Mouse (Mus musculus) lung, embryonic 14.5 days (tissue): Measurements from ENCODE around the gene Mthfsd. TPM values are rescaled to one million over a fixed set of nuclear protein-coding genes. Genes with fewer than 3 reads are reported as not detected.

Experiments used
- ATAC-seq: fragments of 200-750 bp; cut with Nextera tagmentation; 2 replicates; pipeline ENCODE4 v1.8.0; 2017; ENCODE audit warnings: mild to moderate bottlenecking, moderate TSS enrichment, moderate library complexity; ENCODE audit not compliant: insufficient read depth
- DNase-seq: peaks from one replicate; pipeline ENCODE4 v3.0.0-alpha.2; 2015
- H3K27ac ChIP-seq: fragments of 300-500 bp; sonication (generic); 2 replicates; pipeline ENCODE4 v1.5.1; 2014; ENCODE audit warnings: low read depth, mild to moderate bottlenecking, moderate library complexity
- H3K27me3 ChIP-seq: fragments of 300-500 bp; sonication (generic); 2 replicates; pipeline ENCODE4 v1.6.1; 2014; ENCODE audit warnings: low read length, control low read depth; ENCODE audit not compliant: insufficient read depth
- H3K36me3 ChIP-seq: fragments of 300-500 bp; sonication (generic); 2 replicates; pipeline ENCODE4 v1.6.1; 2014; ENCODE audit warnings: control low read depth; ENCODE audit not compliant: insufficient read depth
- H3K4me1 ChIP-seq: fragments of 300-500 bp; sonication (generic); 2 replicates; pipeline ENCODE4 v1.6.1; 2014; ENCODE audit warnings: antibody characterized with exemption, control low read depth; ENCODE audit not compliant: insufficient read depth
- H3K4me2 ChIP-seq: fragments of 300-500 bp; sonication (generic); 2 replicates; pipeline ENCODE4 v1.6.1; 2014; ENCODE audit warnings: mild to moderate bottlenecking
- H3K4me3 ChIP-seq: fragments of 300-500 bp; sonication (generic); 2 replicates; pipeline ENCODE4 v1.5.1; 2014; ENCODE audit warnings: low read depth, low read length
- H3K9ac ChIP-seq: fragments of 300-500 bp; sonication (generic); 2 replicates; pipeline ENCODE4 v1.6.1; 2014
- H3K9me3 ChIP-seq: fragments of 300-500 bp; sonication (generic); 2 replicates; pipeline ENCODE4 v1.6.1; 2016; ENCODE audit warnings: low read depth, low read length, control low read depth
- CTCF ChIP-seq: IDR thresholded peaks from 2 replicates; pipeline ENCODE4 v1.5.1; 2016; ENCODE audit warnings: antibody characterized with exemption, low read depth
- WGBS: fragments of 180-500 bp; shearing (Covaris S2); extraction: QIAGEN DNeasy Blood & Tissue Kit; methylation state at CpG from one replicate; pipeline ENCODE4 v1.1.7; 2014; 5-methylcytosine and 5-hydroxymethylcytosine counted together
- polyA plus RNA-seq: library from polyadenylated mRNA; unstranded; fragments of >200 nt; fragmentation: Nextera tagmentation; extraction: Ambion mirVana; gene quantifications from 2 replicates; pipeline ENCODE4 v1.2.1, GENCODE M21; 2014

Mthfsd gene
- polyA plus RNA-seq, 1 experiment from 2014 or later: 63.1 TPM

- H3K4me2 ChIP-seq: peak overlapping the region; percentile 84
- H3K4me1 ChIP-seq: peaks cover 8% of the 10 kb centered on the region
- peak overlapping the region; percentile 87; the same call in 1 of the 2 replicates for H3K9ac ChIP-seq
- peaks cover 38% of the 10 kb centered on the region for H3K36me3 ChIP-seq
- peak overlapping the region; percentile 82 for H3K27ac ChIP-seq
- 0 out of 2 replicates have a peak overlapping the region, but pooled peaks have one; percentile 76 for H3K4me3 ChIP-seq
- H3K27me3 ChIP-seq: peaks cover 52% of the 10 kb centered on the region
- WGBS: 16% methylated on average over 1 of the region's 1 CpGs
- H3K9me3 ChIP-seq: no peaks in the 10 kb centered on the region
- peak; percentile 65 for DNase-seq
- 0 out of 2 replicates have a peak, but pooled peaks have one; percentile 9 for ATAC-seq
- TF ChIP-seq CTCF: peak; percentile 59
Measured at GRCm38 (mm10) chr8:121090716-121091115, 17.5 kb downstream of the Mthfsd start.

GRCm38 (mm10) chr8:121089631-121090380 lies 18.4 kb downstream of the Mthfsd start:
- Histone ChIP-seq H3K27me3 (peaks cover 61% of the 10 kb centered on the region), H3K27ac (peak overlapping the region; percentile 82), H3K4me3 (peak overlapping the region; percentile 76), H3K36me3 (peaks cover 44% of the 10 kb centered on the region), H3K9ac (peak overlapping the region; percentile 87), H3K4me1 (peaks cover 8% of the 10 kb centered on the region), H3K4me2 (peak overlapping the region; percentile 84), H3K9me3 (no peaks in the 10 kb centered on the region)
- 10% methylated on average over 32 of the region's 32 CpGs for WGBS
- peak; percentile 52 for DNase-seq
- no peak for ATAC-seq
- no peak for TF ChIP-seq CTCF

DNA sequence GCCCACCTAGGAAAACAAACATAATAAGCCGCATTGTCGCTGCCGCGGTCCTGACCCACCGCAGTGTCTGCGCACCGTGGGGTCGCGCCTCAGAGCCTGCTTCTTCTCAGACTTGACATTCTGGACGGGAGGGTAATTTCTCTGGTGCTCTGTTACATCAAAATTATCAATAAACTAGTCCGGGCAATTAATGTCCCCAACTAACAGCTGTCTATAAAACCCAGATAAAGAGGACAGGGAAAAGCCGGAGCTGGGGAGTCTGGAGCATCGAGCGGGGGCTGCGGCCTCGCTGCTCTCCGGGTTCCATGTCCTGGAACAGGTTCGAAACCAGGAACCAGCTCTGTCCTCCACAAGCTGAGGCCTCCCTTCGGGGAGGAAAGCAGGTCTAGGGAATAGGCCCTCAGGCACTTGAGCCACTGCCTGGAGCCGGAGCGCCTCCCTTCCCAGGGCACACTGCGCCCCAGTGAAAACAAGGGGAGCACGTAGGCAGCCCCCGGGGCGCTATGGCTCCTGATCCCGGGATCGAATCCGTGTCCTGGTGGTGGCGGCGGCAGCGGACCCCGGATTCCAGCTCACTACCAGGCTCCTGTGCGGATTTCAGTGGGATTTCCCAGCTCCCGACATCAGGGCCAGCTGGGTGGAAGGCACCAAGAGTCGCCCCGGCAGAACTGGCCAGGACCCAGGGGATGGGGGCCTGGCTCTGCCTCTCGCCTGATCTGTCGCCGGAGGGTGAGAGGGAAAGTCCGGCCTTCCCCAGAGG lies 19.1 kb downstream of the Mthfsd start:
- ATAC-seq (no peak), DNase-seq (peak; percentile 60)
- peaks cover 44% of the 10 kb centered on the region for H3K36me3 ChIP-seq
- TF ChIP-seq CTCF: no peak
- H3K9me3 ChIP-seq: no peaks in the 10 kb centered on the region
- peaks cover 8% of the 10 kb centered on the region for H3K4me1 ChIP-seq
- 6% methylated on average over 40 of the region's 40 CpGs for WGBS
- H3K4me2 ChIP-seq: peak overlapping the region; percentile 84
- H3K27ac ChIP-seq: peak overlapping the region; percentile 82
- peaks cover 68% of the 10 kb centered on the region for H3K27me3 ChIP-seq
- peak overlapping the region; percentile 76 for H3K4me3 ChIP-seq
- H3K9ac ChIP-seq: peak overlapping the region; percentile 87

DNA sequence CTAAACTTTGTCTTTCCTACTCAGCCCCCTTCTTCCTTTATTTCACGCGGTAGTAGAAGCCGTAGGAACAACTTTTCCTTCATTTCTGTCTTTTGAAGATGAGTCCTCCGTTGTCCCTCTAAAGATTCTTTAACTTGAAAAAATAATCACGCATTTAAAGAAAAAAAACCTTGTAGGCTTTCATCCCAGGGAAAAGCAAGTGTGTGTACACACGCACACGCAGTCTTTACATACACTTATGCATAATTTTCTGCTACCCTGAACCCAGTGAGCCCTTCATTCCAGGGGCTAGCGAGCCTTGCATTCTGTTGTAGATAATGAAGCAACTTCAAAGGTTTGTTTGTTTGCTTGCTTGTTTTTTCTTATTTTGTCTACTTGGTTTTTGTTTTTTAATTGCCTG lies 19.9 kb downstream of the Mthfsd start:
- no peak for DNase-seq
- Histone ChIP-seq H3K9ac (peak overlapping the region; percentile 87), H3K4me1 (peaks cover 8% of the 10 kb centered on the region), H3K4me3 (peak overlapping the region; percentile 76), H3K4me2 (peak overlapping the region; percentile 84), H3K9me3 (no peaks in the 10 kb centered on the region), H3K36me3 (peaks cover 44% of the 10 kb centered on the region), H3K27me3 (peaks cover 75% of the 10 kb centered on the region), H3K27ac (peak overlapping the region; percentile 55; the same call in 1 of the 2 replicates)
- no peak for TF ChIP-seq CTCF
- WGBS: 5% methylated on average over 8 of the region's 8 CpGs
- no peak for ATAC-seq

GRCm38 (mm10) chr8:121086004-121086900 lies 21.9 kb downstream of the Mthfsd start:
- Histone ChIP-seq H3K9ac (peak overlapping the region; percentile 87), H3K4me3 (peak overlapping the region; percentile 76), H3K9me3 (no peaks in the 10 kb centered on the region), H3K4me2 (peak overlapping the region; percentile 84), H3K27ac (peak overlapping the region; percentile 99), H3K27me3 (peaks cover 80% of the 10 kb centered on the region), H3K36me3 (peaks cover 44% of the 10 kb centered on the region), H3K4me1 (peaks cover 8% of the 10 kb centered on the region)
- peak; percentile 57 for DNase-seq
- ATAC-seq: no peak
- TF ChIP-seq CTCF: no peak
- 10% methylated on average over 19 of the region's 19 CpGs for WGBS

GRCm38 (mm10) chr8:121085561-121085960 lies 22.6 kb downstream of the Mthfsd start:
- peak overlapping the region; percentile 99 for H3K27ac ChIP-seq
- no peak for TF ChIP-seq CTCF
- 28% methylated on average over 3 of the region's 3 CpGs for WGBS
- H3K9me3 ChIP-seq: no peaks in the 10 kb centered on the region
- DNase-seq (peak; percentile 49), ATAC-seq (no peak)
- peak overlapping the region; percentile 87 for H3K9ac ChIP-seq
- peak overlapping the region; percentile 84 for H3K4me2 ChIP-seq
- H3K27me3 ChIP-seq: peaks cover 80% of the 10 kb centered on the region
- H3K4me1 ChIP-seq: peaks cover 4% of the 10 kb centered on the region; the same call in 1 of the 2 replicates
- H3K4me3 ChIP-seq: peak overlapping the region; percentile 76
- peaks cover 44% of the 10 kb centered on the region for H3K36me3 ChIP-seq
